In genomic region chr4:63625563-63626080, GRCm38 (mm10) we compare ENCODE assay signal across 39 mouse cellular contexts. TPM values are rescaled to one million over a fixed set of nuclear protein-coding genes. Genes with fewer than 3 reads are reported as not detected.
DNase-seq lines count a peak whose midpoint lies in the region; ATAC-seq and TF ChIP-seq lines count a peak whose summit lies in the region.
"Had no signal": no experiment of that assay in that cellular context is flagged by ENCODE, and none has a peak within 500 bp of the region (broad histone marks: within the 10 kb centered on the region; RNA-seq: fewer than 3 reads in every experiment).

No protein-coding gene starts in this region.

- no peaks in the 10 kb centered on the region for H3K4me1 ChIP-seq in liver, embryonic 16.5 days (ENCODE audit: control insufficient read depth, low read depth, low read length)
- no peaks in the 10 kb centered on the region for H3K4me1 ChIP-seq in liver, embryonic 11.5 days (replicated peaks; ENCODE audit: control insufficient read depth, insufficient read depth, low read length)
- no peaks in the 10 kb centered on the region for H3K4me1 ChIP-seq in intestine, postnatal 0 days (replicated peaks; ENCODE audit: control insufficient read depth, insufficient read depth, low read length)
- H3K4me1 ChIP-seq: forebrain, embryonic 12.5 days; heart, embryonic 13.5 days; hindbrain, embryonic 12.5 days had no signal

- ATAC-seq in liver, embryonic 16.5 days (ENCODE audit: low read depth) = 0 out of 2 replicates have a peak, but pooled peaks have one; percentile 19
- no peak for ATAC-seq in liver, embryonic 11.5 days (replicated peaks; ENCODE audit: low FRiP score)
- peak; percentile 89 for ATAC-seq in common myeloid progenitor, adult 5-6 weeks (replicated peaks; ENCODE audit: low read depth, poor library complexity, severe bottlenecking)
- ATAC-seq in intestine, postnatal 0 days = peak; percentile 98
- ATAC-seq: forebrain, postnatal 0 days; hindbrain, postnatal 0 days; lung, postnatal 0 days; midbrain, embryonic 16.5 days had no signal

- H3K36me3 ChIP-seq in liver, embryonic 16.5 days (ENCODE audit: control insufficient read depth, insufficient read depth) = no peaks in the 10 kb centered on the region
- H3K36me3 ChIP-seq in liver, embryonic 11.5 days (ENCODE audit: control insufficient read depth, insufficient read depth, low read length) = no peaks in the 10 kb centered on the region
- H3K36me3 ChIP-seq in intestine, postnatal 0 days (ENCODE audit: control insufficient read depth, insufficient read depth) = no peaks in the 10 kb centered on the region
- H3K36me3 ChIP-seq: forebrain, embryonic 12.5 days; heart, embryonic 13.5 days; hindbrain, embryonic 12.5 days had no signal

- H3K4me2 ChIP-seq in liver, embryonic 16.5 days (ENCODE audit: low read depth, low read length) = no peak overlapping the region
- no peak overlapping the region for H3K4me2 ChIP-seq in liver, embryonic 11.5 days
- no peak overlapping the region for H3K4me2 ChIP-seq in intestine, postnatal 0 days (replicated peaks; ENCODE audit: low read depth)
- H3K4me2 ChIP-seq: forebrain, embryonic 12.5 days; heart, embryonic 13.5 days; hindbrain, embryonic 12.5 days; midbrain, embryonic 11.5 days had no signal

- DNase-seq in liver, embryonic 11.5 days (ENCODE audit: low spot score) = no peak
- DNase-seq in yolk sac, embryonic 10.5 days (ENCODE audit: low spot score) = peak; percentile 12
- DNase-seq in right cerebral cortex, adult 2 months (ENCODE audit: low spot score in 2 of 2) = no peak
- no peak for DNase-seq in layer of hippocampus, adult 11-12 months (ENCODE audit: low spot score)
- DNase-seq: adrenal gland, postnatal 10 days; B cell, adult 2 months; cerebellum, adult 11-12 months; cerebellum, postnatal 10 days; forebrain, postnatal 0 days; heart, adult 2 months; heart, postnatal 14 days; kidney, adult 18-20 months; kidney, postnatal 4 days; layer of hippocampus, adult 9-11 months; liver; lung, adult 18-20 months; thymus, postnatal 25 days had no signal

- no peaks in the 10 kb centered on the region for H3K27me3 ChIP-seq in liver, embryonic 16.5 days (ENCODE audit: control insufficient read depth, insufficient read depth, low read depth, low read length)
- no peaks in the 10 kb centered on the region for H3K27me3 ChIP-seq in liver, embryonic 11.5 days (replicated peaks; ENCODE audit: control insufficient read depth, insufficient read depth, low read length)
- H3K27me3 ChIP-seq in intestine, postnatal 0 days (replicated peaks; ENCODE audit: control insufficient read depth, insufficient read depth, low read length) = no peaks in the 10 kb centered on the region
- H3K27me3 ChIP-seq: forebrain, embryonic 12.5 days; heart, embryonic 13.5 days; hindbrain, embryonic 12.5 days had no signal

- no peak overlapping the region for H3K4me3 ChIP-seq in liver, embryonic 16.5 days (ENCODE audit: low read depth, low read length)
- no peak overlapping the region for H3K4me3 ChIP-seq in liver, embryonic 11.5 days (ENCODE audit: low read depth, low read length)
- H3K4me3 ChIP-seq in intestine, postnatal 0 days (ENCODE audit: low read depth, low read length) = no peak overlapping the region
- H3K4me3 ChIP-seq: erythroblast, embryonic 14.5 days; forebrain, embryonic 12.5 days; heart, adult 2 months; heart, embryonic 13.5 days; hindbrain, embryonic 12.5 days had no signal

- no peaks in the 10 kb centered on the region for H3K9me3 ChIP-seq in liver, embryonic 16.5 days (replicated peaks; ENCODE audit: control insufficient read depth, low read length)
- H3K9me3 ChIP-seq in liver, embryonic 11.5 days (ENCODE audit: control insufficient read depth, low read length) = no peaks in the 10 kb centered on the region
- H3K9me3 ChIP-seq in intestine, postnatal 0 days (ENCODE audit: control insufficient read depth) = no peaks in the 10 kb centered on the region
- H3K9me3 ChIP-seq: forebrain, embryonic 12.5 days; heart, embryonic 13.5 days; hindbrain, embryonic 12.5 days had no signal

- TF ChIP-seq CTCF in intestine, postnatal 0 days (IDR thresholded peaks at IDR 0.05; ENCODE audit: low read depth) = no peak

- no peak overlapping the region for H3K9ac ChIP-seq in liver, embryonic 16.5 days (ENCODE audit: low read depth, low read length)
- H3K9ac ChIP-seq in liver, embryonic 11.5 days (ENCODE audit: low read depth, low read length) = no peak overlapping the region
- H3K9ac ChIP-seq in intestine, postnatal 0 days (ENCODE audit: low read depth, low read length) = no peak overlapping the region
- H3K9ac ChIP-seq: forebrain, embryonic 12.5 days; forebrain, postnatal 0 days; heart, embryonic 13.5 days; hindbrain, embryonic 12.5 days had no signal

- no peak overlapping the region for H3K27ac ChIP-seq in liver, embryonic 16.5 days (ENCODE audit: low read length)
- no peak overlapping the region for H3K27ac ChIP-seq in liver, embryonic 11.5 days (ENCODE audit: low read depth, low read length)
- H3K27ac ChIP-seq in intestine, postnatal 0 days (ENCODE audit: low read depth, low read length) = 0 out of 2 replicates have a peak overlapping the region, but pooled peaks have one; percentile 60
- H3K27ac ChIP-seq: forebrain, embryonic 12.5 days; heart, adult 2 months; heart, embryonic 13.5 days; hindbrain, embryonic 12.5 days; hindbrain, postnatal 0 days had no signal

- WGBS in liver, embryonic 16.5 days (ENCODE audit: insufficient replicate concordance) = 13% methylated on average over 3 of the region's 3 CpGs
- WGBS in liver, embryonic 11.5 days = 33% methylated on average over 3 of the region's 3 CpGs
- WGBS in intestine, postnatal 0 days = 20% methylated on average over 3 of the region's 3 CpGs

RNA-seq across cellular contexts. Expression of gene Tex48, which starts 3.4 kb away (rescaled TPM):
- not detected in 2 replicates for polyA plus RNA-seq in liver, embryonic 16.5 days (2015; fragmentation: Nextera tagmentation; extraction: Ambion mirVana)
- not detected in 2 replicates for polyA plus RNA-seq in liver, embryonic 11.5 days (2014; fragmentation: Nextera tagmentation; extraction: Ambion mirVana)
- total RNA-seq in common myeloid progenitor, adult 5-6 weeks (2017) = not detected in 2 replicates
- polyA plus RNA-seq in intestine, postnatal 0 days (2015; fragmentation: Nextera tagmentation; extraction: Ambion mirVana) = not detected in 2 replicates
- total RNA-seq: adrenal gland, postnatal 10 days; forebrain, postnatal 0 days; gastrocnemius, adult 8-10 months; gastrocnemius, postnatal 4 days; heart, adult 2 months; heart, postnatal 14 days; hindbrain, postnatal 0 days; left cerebral cortex, adult 18-20 months; left cerebral cortex, postnatal 14 days; neutrophil, adult 5-6 weeks had no signal
- polyA plus RNA-seq: cortical plate, adult 2 months; embryonic facial prominence, embryonic 14.5 days; erythroblast, embryonic 14.5 days; forebrain, embryonic 12.5 days; forebrain, postnatal 0 days; heart, adult 2 months; heart, embryonic 13.5 days; hindbrain, embryonic 12.5 days; hindbrain, postnatal 0 days; kidney, embryonic 16.5 days; limb, embryonic 11.5 days; lung, postnatal 0 days; midbrain, embryonic 11.5 days; midbrain, embryonic 16.5 days; neural tube, embryonic 11.5 days; stomach, embryonic 14.5 days had no signal

RNA-seq across cellular contexts. Expression of gene Gm11213, which starts 20.6 kb away (rescaled TPM):
- not detected in 2 replicates for polyA plus RNA-seq in liver, embryonic 16.5 days (2015; fragmentation: Nextera tagmentation; extraction: Ambion mirVana)
- not detected in 2 replicates for polyA plus RNA-seq in liver, embryonic 11.5 days (2014; fragmentation: Nextera tagmentation; extraction: Ambion mirVana)
- total RNA-seq in common myeloid progenitor, adult 5-6 weeks (2017) = not detected in 2 replicates
- not detected in 2 replicates for polyA plus RNA-seq in intestine, postnatal 0 days (2015; fragmentation: Nextera tagmentation; extraction: Ambion mirVana)
- total RNA-seq: adrenal gland, postnatal 10 days; forebrain, postnatal 0 days; gastrocnemius, adult 8-10 months; gastrocnemius, postnatal 4 days; heart, adult 2 months; heart, postnatal 14 days; hindbrain, postnatal 0 days; left cerebral cortex, adult 18-20 months; left cerebral cortex, postnatal 14 days; neutrophil, adult 5-6 weeks had no signal
- polyA plus RNA-seq: cortical plate, adult 2 months; embryonic facial prominence, embryonic 14.5 days; erythroblast, embryonic 14.5 days; forebrain, embryonic 12.5 days; forebrain, postnatal 0 days; heart, adult 2 months; heart, embryonic 13.5 days; hindbrain, embryonic 12.5 days; hindbrain, postnatal 0 days; kidney, embryonic 16.5 days; limb, embryonic 11.5 days; lung, postnatal 0 days; midbrain, embryonic 11.5 days; midbrain, embryonic 16.5 days; neural tube, embryonic 11.5 days; stomach, embryonic 14.5 days had no signal

RNA-seq across cellular contexts. Expression of gene Gm11214, which starts 37.6 kb away (rescaled TPM):
- not detected in 2 replicates for polyA plus RNA-seq in liver, embryonic 16.5 days (2015; fragmentation: Nextera tagmentation; extraction: Ambion mirVana)
- polyA plus RNA-seq in liver, embryonic 11.5 days (2014; fragmentation: Nextera tagmentation; extraction: Ambion mirVana) = not detected in 2 replicates
- not detected in 2 replicates for total RNA-seq in common myeloid progenitor, adult 5-6 weeks (2017)
- not detected in 2 replicates for polyA plus RNA-seq in intestine, postnatal 0 days (2015; fragmentation: Nextera tagmentation; extraction: Ambion mirVana)
- total RNA-seq: adrenal gland, postnatal 10 days; forebrain, postnatal 0 days; gastrocnemius, adult 8-10 months; gastrocnemius, postnatal 4 days; heart, adult 2 months; heart, postnatal 14 days; hindbrain, postnatal 0 days; left cerebral cortex, adult 18-20 months; left cerebral cortex, postnatal 14 days; neutrophil, adult 5-6 weeks had no signal
- polyA plus RNA-seq: cortical plate, adult 2 months; embryonic facial prominence, embryonic 14.5 days; erythroblast, embryonic 14.5 days; forebrain, embryonic 12.5 days; forebrain, postnatal 0 days; heart, adult 2 months; heart, embryonic 13.5 days; hindbrain, embryonic 12.5 days; hindbrain, postnatal 0 days; kidney, embryonic 16.5 days; limb, embryonic 11.5 days; lung, postnatal 0 days; midbrain, embryonic 11.5 days; midbrain, embryonic 16.5 days; neural tube, embryonic 11.5 days; stomach, embryonic 14.5 days had no signal
